ENCODE assay signal across 8 mouse cellular contexts in genomic region chr11:109722711-109723110, GRCm38 (mm10). TPM values are rescaled to one million over a fixed set of nuclear protein-coding genes. Genes with fewer than 3 reads are reported as not detected.
A peak's percentile ranks its signal among the peaks of the same experiment; 100 is the strongest.
DNase-seq lines count a peak whose midpoint lies in the region; ATAC-seq and TF ChIP-seq lines count a peak whose summit lies in the region.
"Had no signal": no experiment of that assay in that cellular context is flagged by ENCODE, and none has a peak within 500 bp of the region (broad histone marks: within the 10 kb centered on the region; RNA-seq: fewer than 3 reads in every experiment).

No protein-coding gene starts in this region.

- TF ChIP-seq EP300 in stomach, postnatal 0 days (optimal IDR thresholded peaks at IDR 0.05): no peak

- no peak for TF ChIP-seq CTCF in stomach, postnatal 0 days (IDR thresholded peaks at IDR 0.05; ENCODE audit: low read depth)

- no peak overlapping the region for H3K9ac ChIP-seq in neural tube, embryonic 11.5 days (ENCODE audit: low read length)
- no peak overlapping the region for H3K9ac ChIP-seq in heart, embryonic 15.5 days
- no peak overlapping the region for H3K9ac ChIP-seq in limb, embryonic 15.5 days
- H3K9ac ChIP-seq in stomach, postnatal 0 days (ENCODE audit: low read length): no peak overlapping the region

- H3K27ac ChIP-seq in neural tube, embryonic 11.5 days (ENCODE audit: low read depth, low read length): no peak overlapping the region
- H3K27ac ChIP-seq in heart, embryonic 15.5 days: no peak overlapping the region
- no peak overlapping the region for H3K27ac ChIP-seq in limb, embryonic 15.5 days
- H3K27ac ChIP-seq in stomach, postnatal 0 days (replicated peaks): no peak overlapping the region
- H3K27ac ChIP-seq: macrophage had no signal

- peaks cover 7% of the 10 kb centered on the region; the same call in 1 of the 2 replicates for H3K4me1 ChIP-seq in neural tube, embryonic 11.5 days (ENCODE audit: control insufficient read depth, insufficient read depth, low read length)
- peaks cover 22% of the 10 kb centered on the region for H3K4me1 ChIP-seq in heart, embryonic 15.5 days (replicated peaks)
- H3K4me1 ChIP-seq in limb, embryonic 15.5 days: peaks cover 23% of the 10 kb centered on the region
- H3K4me1 ChIP-seq in stomach, postnatal 0 days (replicated peaks; ENCODE audit: control insufficient read depth, insufficient read depth): peaks cover 4% of the 10 kb centered on the region; the same call in 1 of the 2 replicates

- H3K9me3 ChIP-seq in neural tube, embryonic 11.5 days (ENCODE audit: control insufficient read depth, low read length): no peaks in the 10 kb centered on the region
- H3K9me3 ChIP-seq in heart, embryonic 15.5 days (replicated peaks): no peaks in the 10 kb centered on the region
- no peaks in the 10 kb centered on the region for H3K9me3 ChIP-seq in limb, embryonic 15.5 days
- no peaks in the 10 kb centered on the region for H3K9me3 ChIP-seq in stomach, postnatal 0 days (ENCODE audit: control insufficient read depth, low read length)

- ATAC-seq in neural tube, embryonic 11.5 days (ENCODE audit: insufficient read depth, low FRiP score, low TSS enrichment): no peak
- no peak for ATAC-seq in heart, embryonic 15.5 days (replicated peaks; ENCODE audit: insufficient number of reproducible peaks, insufficient read depth, low FRiP score, low read depth)
- no peak for ATAC-seq in limb, embryonic 15.5 days (ENCODE audit: insufficient number of reproducible peaks, low FRiP score, low TSS enrichment, low read depth)
- ATAC-seq in stomach, postnatal 0 days (ENCODE audit: low FRiP score, low TSS enrichment): peak; percentile 34
- ATAC-seq in megakaryocyte-erythroid progenitor cell, adult 5-6 weeks (replicated peaks; ENCODE audit: low FRiP score, low TSS enrichment, poor library complexity, severe bottlenecking): no peak

- no peak overlapping the region; the same call in 1 of the 2 replicates for H3K4me2 ChIP-seq in neural tube, embryonic 11.5 days (ENCODE audit: low read depth)
- H3K4me2 ChIP-seq in heart, embryonic 15.5 days: peak overlapping the region; percentile 98; the same call in 1 of the 2 replicates
- H3K4me2 ChIP-seq in limb, embryonic 15.5 days: peak overlapping the region; percentile 89
- no peak overlapping the region for H3K4me2 ChIP-seq in stomach, postnatal 0 days (replicated peaks; ENCODE audit: low read depth)

- H3K4me3 ChIP-seq in neural tube, embryonic 11.5 days (ENCODE audit: low read depth, low read length): no peak overlapping the region
- no peak overlapping the region for H3K4me3 ChIP-seq in heart, embryonic 15.5 days
- peak overlapping the region; percentile 48 for H3K4me3 ChIP-seq in limb, embryonic 15.5 days
- H3K4me3 ChIP-seq in stomach, postnatal 0 days (ENCODE audit: low read depth, low read length): no peak overlapping the region

- WGBS in neural tube, embryonic 11.5 days: 53% methylated on average over 4 of the region's 4 CpGs
- 47% methylated on average over 4 of the region's 4 CpGs for WGBS in heart, embryonic 15.5 days
- WGBS in limb, embryonic 15.5 days: 24% methylated on average over 4 of the region's 4 CpGs
- 27% methylated on average over 4 of the region's 4 CpGs for WGBS in stomach, postnatal 0 days

- no peaks in the 10 kb centered on the region for H3K36me3 ChIP-seq in neural tube, embryonic 11.5 days (ENCODE audit: control insufficient read depth, insufficient read depth, low read length)
- no peaks in the 10 kb centered on the region for H3K36me3 ChIP-seq in heart, embryonic 15.5 days
- no peaks in the 10 kb centered on the region for H3K36me3 ChIP-seq in limb, embryonic 15.5 days
- no peaks in the 10 kb centered on the region for H3K36me3 ChIP-seq in stomach, postnatal 0 days (ENCODE audit: control insufficient read depth, insufficient read depth, low read length)

- DNase-seq in neural tube, embryonic 11.5 days (ENCODE audit: low spot score): peak; percentile 13
- no peak for DNase-seq in neural tube, embryonic 10.5 days (ENCODE audit: extremely low spot score, low spot score)
- DNase-seq in stomach, postnatal 0 days (ENCODE audit: low spot score): peak; percentile 22
- DNase-seq in frontal cortex, postnatal 25 days (ENCODE audit: low spot score in 2 of 2): no peak

- H3K27me3 ChIP-seq in neural tube, embryonic 11.5 days (ENCODE audit: control insufficient read depth, insufficient read depth, low read length): peaks cover 15% of the 10 kb centered on the region; the same call in 1 of the 2 replicates
- H3K27me3 ChIP-seq in heart, embryonic 15.5 days: no peaks in the 10 kb centered on the region
- H3K27me3 ChIP-seq in limb, embryonic 15.5 days: peaks cover 20% of the 10 kb centered on the region
- no peaks in the 10 kb centered on the region for H3K27me3 ChIP-seq in stomach, postnatal 0 days (ENCODE audit: control insufficient read depth, insufficient read depth, low read length)

RNA-seq across cellular contexts. Expression of gene Fam20a, which starts 0.6 kb away (rescaled TPM):
- polyA plus RNA-seq in neural tube, embryonic 11.5 days (2014; fragmentation: Nextera tagmentation; extraction: Ambion mirVana): 0.76 and 0.92 TPM in 2 replicates
- polyA plus RNA-seq in heart, embryonic 15.5 days (2015; fragmentation: Nextera tagmentation; extraction: Ambion mirVana): 3.7 and 4.0 TPM in 2 replicates
- 7.2 and 8.2 TPM in 2 replicates for polyA plus RNA-seq in limb, embryonic 15.5 days (2015; fragmentation: Nextera tagmentation; extraction: Ambion mirVana)
- polyA plus RNA-seq in stomach, postnatal 0 days (2015; fragmentation: Nextera tagmentation; extraction: Ambion mirVana): 3.9 and 4.8 TPM in 2 replicates
- total RNA-seq in megakaryocyte-erythroid progenitor cell, adult 5-6 weeks (2014; fragmentation: Nextera tagmentation): not detected in 2 replicates
- 0.19 and 0.70 TPM in 2 replicates for total RNA-seq in megakaryocyte-erythroid progenitor cell, adult 5-6 weeks (2017)
- polyA plus RNA-seq: macrophage had no signal

Comparison
In these comparisons a context has a peak if more than half of its experiments do, and no peak if none do; other contexts are left out.
1. DNase-seq: peak in neural tube, embryonic 11.5 days (single experiment) and stomach, postnatal 0 days (single experiment); none in neural tube, embryonic 10.5 days (single experiment) and frontal cortex, postnatal 25 days (0 of 2).
2. H3K4me2 ChIP-seq: peak in heart, embryonic 15.5 days (single experiment) and limb, embryonic 15.5 days (single experiment); none in neural tube, embryonic 11.5 days (single experiment) and stomach, postnatal 0 days (single experiment).